Mouse (Mus musculus): ENCODE results near the gene Hcfc1r1.

The Hcfc1r1 gene

GRCm38 (mm10) chr17:23673424-23674073, at the start of gene Hcfc1r1, which contains the start of gene Thoc6:
Hcfc1r1 (plus strand) TSS chr17:23673596.
Thoc6 (minus strand) TSS chr17:23673882.
- CTCF ChIA-PET, result interaction anchor here in 1 of 4 experiments (1.2 to 3.1 kb wide), 3 partner anchors 9 to 73 kb away, joined by 3 to 12 read pairs (median 5); partner anchors contain the start of gene Bicdl2
- POLR2A ChIA-PET, result interaction anchor here in 2 of 4 experiments (0.6 to 2.5 kb wide), 11 partner anchors 11 to 480 kb away, joined by 3 to 11 read pairs (median 3); partner anchors contain the start of genes Mmp25 (in 1 of the 2), Zfp213 (in 1 of the 2) and Zfp40 (in 1 of the 2)

GRCm38 (mm10) chr17:23627813-23628212, 45.6 kb upstream of the Hcfc1r1 start:
- POLR2A ChIA-PET, result interaction anchor here in 2 of 4 experiments (0.9 to 1.5 kb wide), 8 partner anchors 10 to 71 kb away, joined by 3 to 5 read pairs (median 4); no protein-coding TSS in a partner anchor
- CTCF ChIA-PET, result interaction anchor here in 3 of 4 experiments (0.5 to 2.8 kb wide), 11 partner anchors 17 to 1920 kb away, joined by 3 to 15 read pairs (median 4); partner anchors contain the start of gene Mmp25 (in 1 of the 3)

- ChIA-PET CTCF (interaction anchor here (0.5 to 2.5 kb wide), 109 partner anchors 9 to 756 kb away, joined by 3 to 46 read pairs (median 4); partner anchors contain the start of genes Zfp13 (in 4 of the 4), Mmp25 (in 3 of the 4), Bicdl2 (in 2 of the 4) and Zfp213 (in 2 of the 4)), POLR2A (interaction anchor here (0.6 to 2.4 kb wide), 45 partner anchors 9 to 206 kb away, joined by 3 to 19 read pairs (median 5); partner anchors contain the start of genes Mmp25 (in 2 of the 4), Cldn6 (in 1 of the 4), Zfp13 (in 1 of the 4) and Zfp213 (in 1 of the 4))
Measured at GRCm38 (mm10) chr17:23630195-23631020, 43.0 kb upstream of the Hcfc1r1 start.

- POLR2A ChIA-PET, result interaction anchor here in 2 of 4 experiments (1.1 to 2.4 kb wide), 13 partner anchors 14 to 71 kb away, joined by 3 to 19 read pairs (median 7); partner anchors contain the start of gene Mmp25 (in 2 of the 2)
- CTCF ChIA-PET, result interaction anchor here (0.9 to 2.5 kb wide), 21 partner anchors 15 to 115 kb away, joined by 3 to 42 read pairs (median 10); partner anchors contain the start of genes Bicdl2 (in 1 of the 4), Kremen2 (in 1 of the 4), Mmp25 (in 1 of the 4) and Paqr4 (in 1 of the 4)
Measured at GRCm38 (mm10) chr17:23631241-23631640, 42.2 kb upstream of the Hcfc1r1 start.

GRCm38 (mm10) chr17:23644613-23645495, 28.5 kb upstream of the Hcfc1r1 start, which contains the start of gene Mmp25:
Mmp25 (minus strand) TSS chr17:23645277.
- ChIA-PET POLR2A (interaction anchor here in 3 of 4 experiments (0.5 to 7.2 kb wide), 32 partner anchors 8 to 497 kb away, joined by 3 to 28 read pairs (median 4); partner anchors contain the start of genes Bicdl2 (in 1 of the 3), Thoc6 (in 1 of the 3), Zfp13 (in 1 of the 3) and Zfp213 (in 1 of the 3)), CTCF (interaction anchor here (0.5 to 7.0 kb wide), 29 partner anchors 9 to 411 kb away, joined by 3 to 33 read pairs (median 4); partner anchors contain the start of gene Bicdl2 (in 1 of the 4))

GRCm38 (mm10) chr17:23645894-23646293, 27.5 kb upstream of the Hcfc1r1 start:
- POLR2A ChIA-PET, result interaction anchor here in 3 of 4 experiments (0.6 to 7.2 kb wide), 25 partner anchors 9 to 496 kb away, joined by 3 to 28 read pairs (median 3); partner anchors contain the start of genes Bicdl2 (in 1 of the 3), Zfp13 (in 1 of the 3), Zfp213 (in 1 of the 3) and Zscan10 (in 1 of the 3)
- CTCF ChIA-PET, result interaction anchor here (0.5 to 7.0 kb wide), 16 partner anchors 8 to 412 kb away, joined by 3 to 33 read pairs (median 5); partner anchors contain the start of gene Bicdl2 (in 1 of the 4)

GRCm38 (mm10) chr17:23651363-23651762, 22.0 kb upstream of the Hcfc1r1 start:
- ChIA-PET POLR2A (interaction anchor here in 1 of 4 experiments (1.1 to 1.7 kb wide), 4 partner anchors 10 to 47 kb away, joined by 3 to 5 read pairs (median 3); no protein-coding TSS in a partner anchor), CTCF (interaction anchor here in 3 of 4 experiments (0.7 to 2.1 kb wide), 8 partner anchors 9 to 71 kb away, joined by 3 to 12 read pairs (median 4); partner anchors contain the start of genes Bicdl2 (in 2 of the 3) and 1520401A03Rik (in 1 of the 3))

- POLR2A ChIA-PET, result interaction anchor here in 1 of 4 experiments (0.7 kb wide), 1 partner anchor 67 kb away, joined by 3 read pairs; no protein-coding TSS in a partner anchor
- CTCF ChIA-PET, result interaction anchor here in 3 of 4 experiments (0.6 to 2.1 kb wide), 8 partner anchors 8 to 195 kb away, joined by 3 to 14 read pairs (median 5); partner anchors contain the start of gene Prss32 (in 1 of the 3)
Measured at GRCm38 (mm10) chr17:23653324-23653723, 20.1 kb upstream of the Hcfc1r1 start.

- ChIA-PET CTCF (interaction anchor here in 3 of 4 experiments (0.6 to 2.1 kb wide), 11 partner anchors 9 to 189 kb away, joined by 3 to 12 read pairs (median 4); partner anchors contain the start of genes Mmp25 (in 1 of the 3) and Prss32 (in 1 of the 3)), POLR2A (interaction anchor here in 1 of 4 experiments (0.7 kb wide), 2 partner anchors 68 to 290 kb away, joined by 3 to 4 read pairs; no protein-coding TSS in a partner anchor)
Measured at GRCm38 (mm10) chr17:23654001-23654400, 19.4 kb upstream of the Hcfc1r1 start.

GRCm38 (mm10) chr17:23654410-23654809, 19.0 kb upstream of the Hcfc1r1 start:
- CTCF ChIA-PET, result interaction anchor here in 2 of 4 experiments (0.6 to 2.1 kb wide), 10 partner anchors 9 to 189 kb away, joined by 3 to 12 read pairs (median 4); partner anchors contain the start of genes Mmp25 (in 1 of the 2) and Prss32 (in 1 of the 2)

GRCm38 (mm10) chr17:23658450-23658849, 14.9 kb upstream of the Hcfc1r1 start:
- ChIA-PET CTCF (interaction anchor here (0.6 to 2.3 kb wide), 9 partner anchors 9 to 210 kb away, joined by 3 to 9 read pairs (median 4); partner anchors contain the start of genes Hcfc1r1 (in 1 of the 4) and Thoc6 (in 1 of the 4)), POLR2A (interaction anchor here in 3 of 4 experiments (0.6 to 4.6 kb wide), 9 partner anchors 9 to 147 kb away, joined by 3 to 28 read pairs (median 3); partner anchors contain the start of genes Mmp25 (in 1 of the 3) and Zfp13 (in 1 of the 3))

More at GRCm38 (mm10) chr17:23654410-23654809, 19.0 kb upstream of the Hcfc1r1 start:
- POLR2A ChIA-PET, result interaction anchor here in 1 of 4 experiments (0.7 kb wide), 1 partner anchor 290 kb away, joined by 4 read pairs; no protein-coding TSS in a partner anchor

GRCm38 (mm10) chr17:23660117-23660875, 13.1 kb upstream of the Hcfc1r1 start, which contains the start of gene Bicdl2:
Bicdl2 (plus strand) TSS chr17:23660506.
- POLR2A ChIA-PET, result interaction anchor here in 2 of 4 experiments (1.1 to 4.6 kb wide), 6 partner anchors 8 to 59 kb away, joined by 3 to 28 read pairs (median 4); partner anchors contain the start of gene Mmp25 (in 1 of the 2)
- CTCF ChIA-PET, result interaction anchor here (0.6 to 3.2 kb wide), 28 partner anchors 7 to 183 kb away, joined by 3 to 17 read pairs (median 5); partner anchors contain the start of genes Prss32 (in 2 of the 4), Hcfc1r1 (in 1 of the 4), Kremen2 (in 1 of the 4) and Mmp25 (in 1 of the 4)

GRCm38 (mm10) chr17:23660876-23661200, 12.6 kb upstream of the Hcfc1r1 start:
- ChIA-PET CTCF (interaction anchor here (0.6 to 3.2 kb wide), 37 partner anchors 9 to 300 kb away, joined by 3 to 17 read pairs (median 5); partner anchors contain the start of genes Prss32 (in 2 of the 4), Hcfc1r1 (in 1 of the 4), Kremen2 (in 1 of the 4) and Mmp25 (in 1 of the 4)), POLR2A (interaction anchor here in 2 of 4 experiments (0.9 to 4.6 kb wide), 6 partner anchors 9 to 59 kb away, joined by 3 to 28 read pairs (median 4); partner anchors contain the start of gene Mmp25 (in 1 of the 2))

- ChIA-PET POLR2A (interaction anchor here in 2 of 4 experiments (0.8 to 1.5 kb wide), 7 partner anchors 8 to 171 kb away, joined by 3 to 8 read pairs (median 3); partner anchors contain the start of gene Thoc6 (in 1 of the 2)), CTCF (interaction anchor here (0.6 to 3.2 kb wide), 37 partner anchors 8 to 299 kb away, joined by 3 to 17 read pairs (median 4); partner anchors contain the start of genes Prss32 (in 2 of the 4), Kremen2 (in 1 of the 4), Mmp25 (in 1 of the 4) and Prss41 (in 1 of the 4))
Measured at GRCm38 (mm10) chr17:23661526-23661925, 11.9 kb upstream of the Hcfc1r1 start.
